Mouse (Mus musculus) embryonic fibroblast, embryonic 13.5 days (primary cell): ENCODE measurements around the gene Foxp1.

Experiments used
- CTCF ChIP-seq: IDR thresholded peaks from 2 replicates; pipeline ENCODE4 v1.5.1; 2011; ENCODE audit warnings: mild to moderate bottlenecking, control low read depth, low read length, moderate library complexity, borderline replicate concordance; ENCODE audit not compliant: insufficient read depth
- POLR2A ChIP-seq: IDR thresholded peaks from 2 replicates; pipeline ENCODE4 v1.6.1; 2011; ENCODE audit warnings: low read depth, mild to moderate bottlenecking, control low read depth, low read length, moderate library complexity

- TF ChIP-seq CTCF: no peak
- no peak for TF ChIP-seq POLR2A
Measured at GRCm38 (mm10) chr6:99184051-99184450, 338.5 kb downstream of the Foxp1 start.
